Mouse (Mus musculus) neural tube, embryonic 13.5 days (tissue): ENCODE data around the gene Fyb2. TPM values are rescaled to one million over a fixed set of nuclear protein-coding genes. Genes with fewer than 3 reads are reported as not detected.
"Not testable (repeated sequence)": the region's sequence is repeated elsewhere in the genome, so short reads cannot be mapped to it uniquely, and the experiment has no call there.

Experiments used
- ATAC-seq: fragments of 200-750 bp; cut with Nextera tagmentation; 2 replicates; pipeline ENCODE4 v1.8.0; 2017; ENCODE audit warnings: low read depth, mild to moderate bottlenecking, moderate TSS enrichment, moderate library complexity
- H3K27ac ChIP-seq: fragments of 300-500 bp; sonication (generic); replicated peaks from 2 replicates; pipeline ENCODE4 v1.5.1; 2015; ENCODE audit warnings: moderate library complexity, mild to moderate bottlenecking, inconsistent platforms
- H3K27me3 ChIP-seq: fragments of 300-500 bp; sonication (generic); 2 replicates; pipeline ENCODE4 v1.6.1; 2015; ENCODE audit warnings: mild to moderate bottlenecking, inconsistent platforms
- H3K36me3 ChIP-seq: fragments of 300-500 bp; sonication (generic); 2 replicates; pipeline ENCODE4 v1.6.1; 2015; ENCODE audit warnings: mild to moderate bottlenecking, inconsistent platforms
- H3K4me1 ChIP-seq: fragments of 300-500 bp; sonication (generic); replicated peaks from 2 replicates; pipeline ENCODE4 v1.6.1; 2015; ENCODE audit warnings: inconsistent platforms
- H3K4me2 ChIP-seq: fragments of 300-500 bp; sonication (generic); 2 replicates; pipeline ENCODE4 v1.6.1; 2015; ENCODE audit warnings: inconsistent platforms, mild to moderate bottlenecking, moderate library complexity
- H3K4me3 ChIP-seq: fragments of 300-500 bp; sonication (generic); 2 replicates; pipeline ENCODE4 v1.5.1; 2015; ENCODE audit warnings: mild to moderate bottlenecking, inconsistent platforms
- H3K9ac ChIP-seq: fragments of 300-500 bp; sonication (generic); 2 replicates; pipeline ENCODE4 v1.6.1; 2015; ENCODE audit warnings: moderate library complexity, mild to moderate bottlenecking, inconsistent platforms
- H3K9me3 ChIP-seq: fragments of 300-500 bp; sonication (generic); 2 replicates; pipeline ENCODE4 v1.6.1; 2016; ENCODE audit warnings: inconsistent platforms
- WGBS: fragments of 180-500 bp; shearing (Covaris S2); methylation state at CpG from one replicate; pipeline ENCODE4 v1.1.7; 2015; 5-methylcytosine and 5-hydroxymethylcytosine counted together
- polyA plus RNA-seq: library from polyadenylated mRNA; unstranded; fragments of >200 nt; fragmentation: Nextera tagmentation; extraction: Ambion mirVana; gene quantifications from 2 replicates; pipeline ENCODE4 v1.2.1, GENCODE M21; 2015

Gene Fyb2
- polyA plus RNA-seq, 1 experiment from 2014 or later: 0.20 TPM

GRCm38 (mm10) chr4:104990686-104991085 is 77.4 kb downstream of the Fyb2 start:
- H3K27me3 ChIP-seq: no peaks in the 10 kb centered on the region
- H3K9me3 ChIP-seq: no peaks in the 10 kb centered on the region
- no peak overlapping the region for H3K4me3 ChIP-seq
- WGBS: 89% methylated on average over 3 of the region's 3 CpGs
- H3K9ac ChIP-seq: no peak overlapping the region
- H3K27ac ChIP-seq: no peak overlapping the region
- no peaks in the 10 kb centered on the region for H3K36me3 ChIP-seq
- no peaks in the 10 kb centered on the region for H3K4me1 ChIP-seq
- no peak for ATAC-seq
- no peak overlapping the region for H3K4me2 ChIP-seq

GRCm38 (mm10) chr4:104992271-104992670 is 79.0 kb downstream of the Fyb2 start:
- ATAC-seq: no peak
- no peak overlapping the region for H3K9ac ChIP-seq
- WGBS: 92% methylated on average over 3 of the region's 3 CpGs
- no peaks in the 10 kb centered on the region for H3K9me3 ChIP-seq
- H3K4me3 ChIP-seq: no peak overlapping the region
- no peak overlapping the region for H3K4me2 ChIP-seq
- H3K4me1 ChIP-seq: no peaks in the 10 kb centered on the region
- H3K27me3 ChIP-seq: no peaks in the 10 kb centered on the region
- no peaks in the 10 kb centered on the region for H3K36me3 ChIP-seq
- H3K27ac ChIP-seq: no peak overlapping the region

- Histone ChIP-seq H3K27ac (no peak overlapping the region), H3K4me2 (no peak overlapping the region), H3K27me3 (no peaks in the 10 kb centered on the region), H3K4me1 (no peaks in the 10 kb centered on the region), H3K9me3 (no peaks in the 10 kb centered on the region), H3K4me3 (no peak overlapping the region), H3K9ac (no peak overlapping the region), H3K36me3 (no peaks in the 10 kb centered on the region)
- ATAC-seq: no peak
- WGBS: 88% methylated on average over 10 of the region's 10 CpGs
These were observed 80.1 kb downstream of the Fyb2 start for GRCm38 (mm10) chr4:104993140-104993874.

GRCm38 (mm10) chr4:104999702-105000101 is 86.4 kb downstream of the Fyb2 start:
- no peak for ATAC-seq
- 71% methylated on average over 5 of the region's 5 CpGs for WGBS

GRCm38 (mm10) chr4:105001736-105002135 is 88.5 kb downstream of the Fyb2 start:
- 72% methylated on average over 1 of the region's 1 CpGs for WGBS
- Histone ChIP-seq H3K9ac (no peak overlapping the region), H3K27ac (no peak overlapping the region), H3K4me3 (no peak overlapping the region), H3K4me2 (no peak overlapping the region), H3K27me3 (no peaks in the 10 kb centered on the region), H3K4me1 (no peaks in the 10 kb centered on the region), H3K36me3 (no peaks in the 10 kb centered on the region), H3K9me3 (no peaks in the 10 kb centered on the region)
- ATAC-seq: no peak

More at GRCm38 (mm10) chr4:104999702-105000101, 86.4 kb downstream of the Fyb2 start:
- Histone ChIP-seq H3K36me3 (no peaks in the 10 kb centered on the region), H3K4me3 (no peak overlapping the region), H3K27me3 (no peaks in the 10 kb centered on the region), H3K4me1 (no peaks in the 10 kb centered on the region), H3K27ac (no peak overlapping the region), H3K9ac (no peak overlapping the region), H3K9me3 (no peaks in the 10 kb centered on the region), H3K4me2 (no peak overlapping the region)

GRCm38 (mm10) chr4:105004135-105004534 is 90.9 kb downstream of the Fyb2 start:
- 87% methylated on average over 8 of the region's 8 CpGs for WGBS
- no peak overlapping the region for H3K27ac ChIP-seq
- no peaks in the 10 kb centered on the region for H3K9me3 ChIP-seq
- no peaks in the 10 kb centered on the region for H3K4me1 ChIP-seq
- no peaks in the 10 kb centered on the region for H3K27me3 ChIP-seq
- H3K36me3 ChIP-seq: no peaks in the 10 kb centered on the region
- no peak overlapping the region for H3K4me3 ChIP-seq
- no peak overlapping the region for H3K9ac ChIP-seq
- H3K4me2 ChIP-seq: no peak overlapping the region
- ATAC-seq: no peak

GRCm38 (mm10) chr4:105004649-105005048 is 91.4 kb downstream of the Fyb2 start:
- not testable (repeated sequence) for H3K36me3 ChIP-seq, H3K9ac ChIP-seq, H3K27me3 ChIP-seq, H3K27ac ChIP-seq, H3K4me3 ChIP-seq, ATAC-seq, H3K9me3 ChIP-seq, H3K4me1 ChIP-seq, H3K4me2 ChIP-seq
- 89% methylated on average over 12 of the region's 12 CpGs for WGBS

- 88% methylated on average over 4 of the region's 4 CpGs for WGBS
- no peak overlapping the region for H3K4me2 ChIP-seq
- H3K36me3 ChIP-seq: 0 out of 2 replicates have a peak, but pooled peaks cover 1% of the 10 kb centered on the region
- no peak overlapping the region for H3K27ac ChIP-seq
- no peaks in the 10 kb centered on the region for H3K9me3 ChIP-seq
- no peak for ATAC-seq
- H3K4me3 ChIP-seq: no peak overlapping the region
- H3K4me1 ChIP-seq: no peaks in the 10 kb centered on the region
- H3K9ac ChIP-seq: no peak overlapping the region
- H3K27me3 ChIP-seq: no peaks in the 10 kb centered on the region
These were observed 94.2 kb downstream of the Fyb2 start for GRCm38 (mm10) chr4:105007360-105008018.

- H3K4me3 ChIP-seq: no peak overlapping the region
- no peak overlapping the region for H3K4me2 ChIP-seq
- H3K4me1 ChIP-seq: no peaks in the 10 kb centered on the region
- no peak overlapping the region for H3K9ac ChIP-seq
- 0 out of 2 replicates have a peak, but pooled peaks cover 2% of the 10 kb centered on the region for H3K36me3 ChIP-seq
- 90% methylated on average over 7 of the region's 7 CpGs for WGBS
- no peak overlapping the region for H3K27ac ChIP-seq
- H3K27me3 ChIP-seq: no peaks in the 10 kb centered on the region
- H3K9me3 ChIP-seq: no peaks in the 10 kb centered on the region
- no peak for ATAC-seq
These were observed 100.5 kb downstream of the Fyb2 start for GRCm38 (mm10) chr4:105013718-105014117.

GRCm38 (mm10) chr4:105015496-105015895 is 102.2 kb downstream of the Fyb2 start:
- H3K27ac ChIP-seq: no peak overlapping the region
- 80% methylated on average over 6 of the region's 6 CpGs for WGBS
- H3K36me3 ChIP-seq: 0 out of 2 replicates have a peak, but pooled peaks cover 2% of the 10 kb centered on the region
- no peak overlapping the region for H3K4me2 ChIP-seq
- no peaks in the 10 kb centered on the region for H3K9me3 ChIP-seq
- no peak overlapping the region for H3K4me3 ChIP-seq
- H3K4me1 ChIP-seq: no peaks in the 10 kb centered on the region
- H3K27me3 ChIP-seq: no peaks in the 10 kb centered on the region
- H3K9ac ChIP-seq: no peak overlapping the region
- ATAC-seq: no peak

GRCm38 (mm10) chr4:105016006-105016613 is 102.9 kb downstream of the Fyb2 start:
- Histone ChIP-seq H3K36me3 (0 out of 2 replicates have a peak, but pooled peaks cover 2% of the 10 kb centered on the region), H3K4me1 (no peaks in the 10 kb centered on the region), H3K9ac (no peak overlapping the region), H3K4me3 (no peak overlapping the region), H3K27ac (no peak overlapping the region), H3K9me3 (no peaks in the 10 kb centered on the region), H3K4me2 (no peak overlapping the region), H3K27me3 (no peaks in the 10 kb centered on the region)
- no peak for ATAC-seq
- WGBS: 76% methylated on average over 4 of the region's 4 CpGs

GRCm38 (mm10) chr4:105027278-105027677 is 114.0 kb downstream of the Fyb2 start:
- Histone ChIP-seq H3K4me3 (no peak overlapping the region), H3K9ac (no peak overlapping the region), H3K9me3 (no peaks in the 10 kb centered on the region), H3K27ac (no peak overlapping the region), H3K4me1 (no peaks in the 10 kb centered on the region), H3K36me3 (no peaks in the 10 kb centered on the region), H3K4me2 (no peak overlapping the region), H3K27me3 (no peaks in the 10 kb centered on the region)
- no peak for ATAC-seq
- WGBS: 80% methylated on average over 6 of the region's 6 CpGs
